Mouse (Mus musculus) CH12.LX (cell line): Measurements from ENCODE around the gene Ddx23. TPM values are rescaled to one million over a fixed set of nuclear protein-coding genes. Genes with fewer than 3 reads are reported as not detected.

Experiments
- DNase-seq: peaks from one replicate; pipeline ENCODE4 v3.0.0-alpha.2; 2013; ENCODE audit errors: extremely low read depth
- H3K27ac ChIP-seq: 2 replicates; pipeline ENCODE4 v1.5.1; 2012; ENCODE audit warnings: low read depth, mild to moderate bottlenecking, control low read depth, moderate library complexity; ENCODE audit not compliant: insufficient read depth
- H3K27me3 ChIP-seq: replicated peaks from 2 replicates; pipeline ENCODE3; 2012; ENCODE audit warnings: inconsistent platforms
- H3K36me3 ChIP-seq, 2 experiments: replicated peaks in 1 of 2; 2 replicates each; pipeline versions ENCODE3 to v1.6.1; 2012; ENCODE audit warnings: inconsistent platforms in 1 of 2, low read length in 1 of 2, mild to moderate bottlenecking in 1 of 2, mixed read lengths in 1 of 2, moderate library complexity in 1 of 2; ENCODE audit not compliant: control insufficient read depth in 1 of 2, insufficient read depth in 1 of 2
- H3K4me1 ChIP-seq, 2 experiments: 2 replicates each; pipeline ENCODE4 v1.6.1; 2012; ENCODE audit warnings: inconsistent platforms in 1 of 2, moderate library complexity in 1 of 2; ENCODE audit not compliant: insufficient read depth in 2 of 2, control insufficient read depth in 1 of 2
- H3K4me2 ChIP-seq: 2 replicates; pipeline ENCODE4 v1.6.1; 2012; ENCODE audit warnings: low read depth, mild to moderate bottlenecking, control low read depth; ENCODE audit not compliant: poor library complexity, insufficient read depth, severe bottlenecking
- H3K4me3 ChIP-seq, 3 experiments: fragments of 150-350 bp in 1 of 3; sonication (generic) in 1 of 3; replicated peaks in 1 of 3; 2 replicates each; pipeline versions ENCODE3 to v1.5.1; 2011 to 2012; ENCODE audit warnings: low read depth in 2 of 3, low read length in 2 of 3, mild to moderate bottlenecking in 2 of 3, moderate library complexity in 2 of 3, control low read depth in 1 of 3, improper control_type of control experiment in 1 of 3, inconsistent platforms in 1 of 3, mixed read lengths in 1 of 3; ENCODE audit not compliant: poor library complexity in 1 of 3
- H3K79me2 ChIP-seq: replicated peaks from 2 replicates; pipeline ENCODE4 v1.6.1; 2012; ENCODE audit warnings: mild to moderate bottlenecking, moderate library complexity; ENCODE audit not compliant: control insufficient read depth, poor library complexity, insufficient read depth, severe bottlenecking; ENCODE audit errors: extremely low read depth
- H3K9ac ChIP-seq: 2 replicates; pipeline ENCODE4 v1.6.1; 2012; ENCODE audit warnings: low read depth, mild to moderate bottlenecking, control low read depth, moderate library complexity; ENCODE audit not compliant: insufficient read depth
- H3K9me3 ChIP-seq: replicated peaks from 2 replicates; pipeline ENCODE3; 2012; ENCODE audit warnings: low read length, inconsistent platforms, mixed read lengths
- BHLHE40 ChIP-seq: IDR thresholded peaks from 2 replicates; pipeline ENCODE4 v1.6.1; 2011; ENCODE audit warnings: mild to moderate bottlenecking, low read depth, low read length, improper control_type of control experiment
- CHD1 ChIP-seq: IDR thresholded peaks from 2 replicates; pipeline ENCODE4 v1.6.1; 2012; ENCODE audit warnings: low read depth, low read length, improper control_type of control experiment, inconsistent platforms
- CHD2 ChIP-seq: IDR thresholded peaks from 2 replicates; pipeline ENCODE4 v1.6.1; 2011; ENCODE audit warnings: low read length, improper control_type of control experiment
- CTCF ChIP-seq, 2 experiments: IDR thresholded peaks in 1 of 2; conservative IDR thresholded peaks in 1 of 2; 2 replicates each; pipeline ENCODE4 v1.5.1; 2011 to 2012; ENCODE audit warnings: low read depth in 2 of 2, low read length in 2 of 2, improper control_type of control experiment in 1 of 2, inconsistent platforms in 1 of 2, mild to moderate bottlenecking in 1 of 2, moderate library complexity in 1 of 2
- E2F4 ChIP-seq: IDR thresholded peaks from 2 replicates; pipeline ENCODE4 v1.6.1; 2011; ENCODE audit warnings: low read depth, low read length, improper control_type of control experiment; ENCODE audit not compliant: insufficient replicate concordance
- ELF1 ChIP-seq: IDR thresholded peaks from 2 replicates; pipeline ENCODE4 v1.6.1; 2014; ENCODE audit warnings: low read depth, mild to moderate bottlenecking, inconsistent platforms, low read length, improper control_type of control experiment
- EP300 ChIP-seq: IDR thresholded peaks from 2 replicates; pipeline ENCODE4 v1.6.1; 2011; ENCODE audit warnings: low read length, improper control_type of control experiment
- ETS1 ChIP-seq: conservative IDR thresholded peaks from 2 replicates; pipeline ENCODE4 v1.6.1; 2012; ENCODE audit warnings: low read depth, mild to moderate bottlenecking, inconsistent platforms, low read length, improper control_type of control experiment, moderate library complexity
- GABPA ChIP-seq: IDR thresholded peaks from 2 replicates; pipeline ENCODE4 v1.6.1; 2012; ENCODE audit warnings: low read depth, low read length, improper control_type of control experiment, inconsistent platforms; ENCODE audit not compliant: insufficient replicate concordance
- HCFC1 ChIP-seq: IDR thresholded peaks from 2 replicates; pipeline ENCODE4 v1.6.1; 2012; ENCODE audit warnings: low read depth, mild to moderate bottlenecking, inconsistent platforms, low read length, improper control_type of control experiment
- IRF4 ChIP-seq: IDR thresholded peaks from 2 replicates; pipeline ENCODE4 v1.6.1; 2014; ENCODE audit warnings: low read depth, mild to moderate bottlenecking, inconsistent platforms, low read length, improper control_type of control experiment
- JUN ChIP-seq: IDR thresholded peaks from 2 replicates; pipeline ENCODE4 v1.6.1; 2011; ENCODE audit warnings: low read depth, mild to moderate bottlenecking, low read length, improper control_type of control experiment, moderate library complexity; ENCODE audit not compliant: insufficient read depth
- JUND ChIP-seq: conservative IDR thresholded peaks from 2 replicates; pipeline ENCODE4 v1.6.1; 2011; ENCODE audit warnings: low read depth, low read length, improper control_type of control experiment
- KAT2A ChIP-seq: IDR thresholded peaks from 2 replicates; pipeline ENCODE4 v1.6.1; 2012; ENCODE audit warnings: low read length, improper control_type of control experiment, inconsistent platforms; ENCODE audit not compliant: insufficient replicate concordance
- MAFK ChIP-seq: IDR thresholded peaks from 2 replicates; pipeline ENCODE4 v1.6.1; 2011; ENCODE audit warnings: low read length, improper control_type of control experiment; ENCODE audit not compliant: insufficient replicate concordance
- MAX ChIP-seq: IDR thresholded peaks from 2 replicates; pipeline ENCODE4 v1.6.1; 2011; ENCODE audit warnings: low read length, improper control_type of control experiment
- MAZ ChIP-seq: IDR thresholded peaks from 2 replicates; pipeline ENCODE4 v1.6.1; 2012; ENCODE audit warnings: low read depth, mild to moderate bottlenecking, inconsistent platforms, low read length, improper control_type of control experiment, moderate library complexity
- MEF2A ChIP-seq: IDR thresholded peaks from 2 replicates; pipeline ENCODE4 v1.6.1; 2014; ENCODE audit warnings: low read depth, mild to moderate bottlenecking, inconsistent platforms, low read length, improper control_type of control experiment, borderline replicate concordance
- MXI1 ChIP-seq: IDR thresholded peaks from 2 replicates; pipeline ENCODE4 v1.6.1; 2011; ENCODE audit warnings: mild to moderate bottlenecking, low read depth, low read length, improper control_type of control experiment
- MYC ChIP-seq: IDR thresholded peaks from 2 replicates; pipeline ENCODE4 v1.6.1; 2011; ENCODE audit warnings: low read depth, mild to moderate bottlenecking, improper control_type of control experiment, low read length
- NELFE ChIP-seq: IDR thresholded peaks from 2 replicates; pipeline ENCODE4 v1.6.1; 2011; ENCODE audit warnings: low read depth, low read length, improper control_type of control experiment
- NRF1 ChIP-seq: IDR thresholded peaks from 2 replicates; pipeline ENCODE4 v1.6.1; 2014; ENCODE audit warnings: low read depth, mild to moderate bottlenecking, inconsistent platforms, low read length, improper control_type of control experiment, moderate library complexity
- PAX5 ChIP-seq: IDR thresholded peaks from 2 replicates; pipeline ENCODE4 v1.6.1; 2012; ENCODE audit warnings: low read length, inconsistent platforms, mixed read lengths
- POLR2A ChIP-seq: IDR thresholded peaks from 2 replicates; pipeline ENCODE4 v1.6.1; 2011; ENCODE audit warnings: low read depth, mild to moderate bottlenecking, improper control_type of control experiment, low read length
- POLR2AphosphoS2 ChIP-seq: IDR thresholded peaks from 2 replicates; pipeline ENCODE4 v1.6.1; 2011; ENCODE audit warnings: low read depth, low read length, improper control_type of control experiment
- RAD21 ChIP-seq: IDR thresholded peaks from 2 replicates; pipeline ENCODE4 v1.6.1; 2011; ENCODE audit warnings: low read depth, mild to moderate bottlenecking, low read length, improper control_type of control experiment, moderate library complexity
- RCOR1 ChIP-seq: conservative IDR thresholded peaks from 2 replicates; pipeline ENCODE4 v1.6.1; 2012; ENCODE audit warnings: low read depth, mild to moderate bottlenecking, inconsistent platforms, low read length, improper control_type of control experiment
- SIN3A ChIP-seq: IDR thresholded peaks from 2 replicates; pipeline ENCODE4 v1.6.1; 2012; ENCODE audit warnings: low read length, improper control_type of control experiment, inconsistent platforms
- SMC3 ChIP-seq: IDR thresholded peaks from 2 replicates; pipeline ENCODE4 v1.6.1; 2011; ENCODE audit warnings: low read depth, low read length, improper control_type of control experiment
- TBP ChIP-seq: conservative IDR thresholded peaks from 2 replicates; pipeline ENCODE4 v1.6.1; 2011; ENCODE audit warnings: low read depth, low read length, improper control_type of control experiment
- TCF12 ChIP-seq: IDR thresholded peaks from 2 replicates; pipeline ENCODE4 v1.6.1; 2014; ENCODE audit warnings: low read depth, mild to moderate bottlenecking, inconsistent platforms, low read length, improper control_type of control experiment
- UBTF ChIP-seq: IDR thresholded peaks from 2 replicates; pipeline ENCODE4 v1.6.1; 2012; ENCODE audit warnings: low read depth, mild to moderate bottlenecking, inconsistent platforms, low read length, improper control_type of control experiment, moderate library complexity
- USF1 ChIP-seq: IDR thresholded peaks from 2 replicates; pipeline ENCODE4 v1.6.1; 2014; ENCODE audit warnings: low read depth, mild to moderate bottlenecking, inconsistent platforms, low read length, improper control_type of control experiment
- USF2 ChIP-seq: conservative IDR thresholded peaks from 2 replicates; pipeline ENCODE4 v1.6.1; 2011; ENCODE audit warnings: low read depth, low read length, improper control_type of control experiment
- ZC3H11A ChIP-seq: IDR thresholded peaks from 2 replicates; pipeline ENCODE4 v1.6.1; 2012; ENCODE audit warnings: low read depth, mild to moderate bottlenecking, inconsistent platforms, low read length, improper control_type of control experiment
- ZKSCAN1 ChIP-seq: IDR thresholded peaks from 2 replicates; pipeline ENCODE4 v1.6.1; 2012; ENCODE audit warnings: low read depth, inconsistent platforms, low read length, improper control_type of control experiment, borderline replicate concordance
- ZMIZ1 ChIP-seq: IDR thresholded peaks from 2 replicates; pipeline ENCODE4 v1.6.1; 2012; ENCODE audit warnings: low read depth, mild to moderate bottlenecking, inconsistent platforms, low read length, improper control_type of control experiment
- ZNF384 ChIP-seq: IDR thresholded peaks from 2 replicates; pipeline ENCODE4 v1.6.1; 2012; ENCODE audit warnings: low read depth, low read length, improper control_type of control experiment, inconsistent platforms
- dilution Hi-C: fragments of 300-500 bp; cut with MboI; formaldehyde crosslinking; loops from 2 replicates; pipeline ENCODE4 v1.14.3; 2020; ENCODE audit warnings: low sequenced_read_pairs; ENCODE audit not compliant: extremely low pct_unique_long_range_greater_than_20kb, extremely low pct_ligation_motif_present
- in situ Hi-C: fragments of 300-500 bp; cut with MboI; formaldehyde crosslinking; loops from 3 replicates; pipeline ENCODE4 v1.14.3; 2019; ENCODE audit warnings: low sequenced_read_pairs, low pct_ligation_motif_present, low pct_unique_long_range_greater_than_20kb, mixed read lengths
- polyA plus RNA-seq: library from polyadenylated mRNA; unstranded; fragments of >175 nt; gene quantifications from 2 replicates; pipeline ENCODE4 v1.2.1, GENCODE M21; 2012; ENCODE audit warnings: low read depth; ENCODE audit not compliant: insufficient read length
- total RNA-seq, 2 experiments: library from RNA; depleted of rRNA; stranded (reverse); fragments of 300-350 nt in 1 of 2; fragments of >200 nt in 1 of 2; gene quantifications; 2 replicates each; pipeline ENCODE4 v1.2.3; 2012 to 2014

Ddx23 gene
- total and polyA plus RNA-seq, 3 experiments: 58.5 to 148 (median 103) TPM

- Histone ChIP-seq H3K36me3 (no peaks in the 10 kb centered on the region), H3K79me2 (no peaks in the 10 kb centered on the region), H3K4me2 (peak overlapping the region; percentile 23), H3K4me3 (peak overlapping the region in 1 of 3 experiments; percentile 20), H3K9ac (no peak overlapping the region), H3K9me3 (peaks cover 6% of the 10 kb centered on the region), H3K27ac (no peak overlapping the region), H3K4me1 (peaks cover 12 to 45% of the 10 kb centered on the region in 2 experiments), H3K27me3 (peaks cover 96% of the 10 kb centered on the region)
- TF ChIP-seq EP300 (no peak), ZC3H11A (no peak), MAX (peak; percentile 49; the same call in 1 of the 2 replicates), CTCF (conservative IDR thresholded peaks at IDR 0.05 in 1 of 2, IDR thresholded peaks at IDR 0.05 in 1 of 2; ENCODE audit: low read depth in 2 of 2, low read length in 2 of 2) (peak; percentile 76 to 99), MAFK (no peak), ZNF384 (no peak), ZMIZ1 (no peak), USF2 (no peak), POLR2AphosphoS2 (no peak), JUND (no peak), E2F4 (no peak), TBP (no peak), CHD2 (no peak), RAD21 (peak; percentile 30), IRF4 (peak; percentile 65; the same call in 1 of the 2 replicates), MAZ (no peak), KAT2A (no peak), MEF2A (no peak), NELFE (peak; percentile 58; the same call in 1 of the 2 replicates), SMC3 (peak; percentile 52), TCF12 (no peak), HCFC1 (no peak), POLR2A (no peak), CHD1 (no peak), BHLHE40 (no peak), UBTF (no peak), MXI1 (no peak; the same call in 1 of the 2 replicates), GABPA (no peak), PAX5 (no peak), MYC (0 out of 2 replicates have a peak, but pooled peaks have one; percentile 21), USF1 (no peak), NRF1 (no peak), ZKSCAN1 (no peak), RCOR1 (no peak), ELF1 (no peak), SIN3A (no peak), ETS1 (no peak), JUN (no peak)
- peak; percentile 83 for DNase-seq
- dilution Hi-C loops (no loop called here), in situ Hi-C loops (loop anchor here (5.0 kb wide), 1 partner anchor 64 kb away; no protein-coding TSS in a partner anchor)
These were observed 31.2 kb downstream of the Ddx23 start for GRCm38 (mm10) chr15:98631493-98631892.
